Mouse (Mus musculus): Measurements from ENCODE around the gene B4galnt4. TPM values are rescaled to one million over a fixed set of nuclear protein-coding genes. Genes with fewer than 3 reads are reported as not detected.

B4galnt4 gene
- polyA plus RNA-seq, 2 experiments, result 0.39 to 0.64 TPM

DNA sequence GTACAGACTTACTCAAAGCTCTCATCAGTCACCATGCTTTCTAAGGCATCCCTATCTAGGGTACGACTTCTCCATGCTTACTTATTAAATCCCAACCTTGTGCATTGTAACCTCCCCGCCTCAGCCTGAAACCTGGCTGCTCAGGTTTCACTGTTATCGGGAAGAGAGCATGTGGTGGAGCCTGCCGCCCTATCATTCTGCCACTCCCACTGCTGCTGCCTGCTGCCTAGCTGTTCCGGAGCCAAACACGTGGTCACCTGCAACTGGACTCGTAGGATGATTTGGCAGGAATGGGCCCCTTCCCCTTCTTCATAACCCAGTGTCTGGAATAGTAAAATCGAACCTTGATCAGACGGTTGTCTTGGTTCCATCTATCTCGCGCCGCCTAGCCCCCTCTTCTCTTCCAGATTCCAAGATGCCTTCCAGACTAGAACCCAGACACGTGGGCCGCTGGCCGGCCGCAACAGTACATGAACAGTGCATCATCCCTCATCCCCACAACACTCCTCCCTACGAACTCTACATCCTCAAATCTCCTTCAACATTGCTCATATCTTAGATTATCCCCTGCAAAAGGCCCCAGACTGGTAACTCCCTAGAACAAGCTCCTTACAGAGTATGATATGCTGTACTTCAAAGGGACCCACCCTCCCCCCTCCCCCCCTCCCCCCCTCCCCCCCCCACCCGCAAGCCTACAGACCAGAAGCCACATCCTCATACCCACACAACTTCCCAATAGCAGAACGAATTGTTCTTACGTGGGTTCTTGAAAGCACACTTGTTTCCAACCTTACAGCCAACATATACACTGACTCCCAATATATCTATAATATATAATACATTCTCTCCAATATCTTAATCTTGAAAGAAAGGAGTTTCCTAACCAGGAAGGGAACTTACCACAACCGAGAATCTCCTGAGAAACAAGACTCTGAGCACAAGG lies 22.5 kb upstream of the B4galnt4 start:
- no peak overlapping the region; the same call in 1 of the 2 replicates for H3K4me2 ChIP-seq (ENCODE audit: low read depth)
- DNase-seq (ENCODE audit: low read depth in 3 of 3, low spot score in 3 of 3), result no peak
- peak; percentile 68 for ATAC-seq (ENCODE audit: insufficient read depth)
- H3K27me3 ChIP-seq (ENCODE audit: control insufficient read depth, insufficient read depth, low read length), result no peaks in the 10 kb centered on the region
- no peaks in the 10 kb centered on the region for H3K9me3 ChIP-seq (ENCODE audit: control insufficient read depth, low read length)
- H3K4me3 ChIP-seq (ENCODE audit: insufficient read depth in 1 of 2, low read depth in 2 of 2, low read length in 2 of 2), result no peak overlapping the region
- H3K4me1 ChIP-seq (replicated peaks; ENCODE audit: control insufficient read depth in 2 of 2, insufficient read depth in 2 of 2, low read length in 1 of 2), result peaks cover 26 to 39% of the 10 kb centered on the region in 2 experiments
- H3K27ac ChIP-seq, result no peak overlapping the region
- H3K36me3 ChIP-seq (replicated peaks; ENCODE audit: control insufficient read depth, insufficient read depth, low read depth), result no peaks in the 10 kb centered on the region
- H3K9ac ChIP-seq (replicated peaks), result no peak overlapping the region
- 34% methylated on average over 20 of the region's 21 CpGs for WGBS (ENCODE audit: insufficient replicate concordance)
- TF ChIP-seq CTCF (IDR thresholded peaks at IDR 0.05; ENCODE audit: low read depth) (no peak), EP300 (IDR thresholded peaks at IDR 0.05; ENCODE audit: low read depth) (peak; percentile 44)

- 86% methylated on average over 4 of the region's 4 CpGs for WGBS (ENCODE audit: insufficient replicate concordance)
- ATAC-seq (ENCODE audit: insufficient read depth) (no peak), DNase-seq (ENCODE audit: low read depth in 3 of 3, low spot score in 3 of 3) (no peak)
- TF ChIP-seq CTCF (IDR thresholded peaks at IDR 0.05; ENCODE audit: low read depth) (no peak), EP300 (IDR thresholded peaks at IDR 0.05; ENCODE audit: low read depth) (no peak)
- Histone ChIP-seq H3K27ac (no peak overlapping the region), H3K27me3 (ENCODE audit: control insufficient read depth, insufficient read depth, low read length) (no peaks in the 10 kb centered on the region), H3K9ac (replicated peaks) (no peak overlapping the region), H3K4me1 (replicated peaks; ENCODE audit: control insufficient read depth in 2 of 2, insufficient read depth in 2 of 2, low read length in 1 of 2) (peaks cover 34 to 42% of the 10 kb centered on the region in 2 experiments), H3K36me3 (replicated peaks; ENCODE audit: control insufficient read depth, insufficient read depth, low read depth) (no peaks in the 10 kb centered on the region), H3K4me3 (ENCODE audit: insufficient read depth in 1 of 2, low read depth in 2 of 2, low read length in 2 of 2) (no peak overlapping the region), H3K4me2 (ENCODE audit: low read depth) (no peak overlapping the region), H3K9me3 (ENCODE audit: control insufficient read depth, low read length) (no peaks in the 10 kb centered on the region)
These were observed 21.4 kb upstream of the B4galnt4 start for GRCm38 (mm10) chr7:141039386-141040107.

DNA sequence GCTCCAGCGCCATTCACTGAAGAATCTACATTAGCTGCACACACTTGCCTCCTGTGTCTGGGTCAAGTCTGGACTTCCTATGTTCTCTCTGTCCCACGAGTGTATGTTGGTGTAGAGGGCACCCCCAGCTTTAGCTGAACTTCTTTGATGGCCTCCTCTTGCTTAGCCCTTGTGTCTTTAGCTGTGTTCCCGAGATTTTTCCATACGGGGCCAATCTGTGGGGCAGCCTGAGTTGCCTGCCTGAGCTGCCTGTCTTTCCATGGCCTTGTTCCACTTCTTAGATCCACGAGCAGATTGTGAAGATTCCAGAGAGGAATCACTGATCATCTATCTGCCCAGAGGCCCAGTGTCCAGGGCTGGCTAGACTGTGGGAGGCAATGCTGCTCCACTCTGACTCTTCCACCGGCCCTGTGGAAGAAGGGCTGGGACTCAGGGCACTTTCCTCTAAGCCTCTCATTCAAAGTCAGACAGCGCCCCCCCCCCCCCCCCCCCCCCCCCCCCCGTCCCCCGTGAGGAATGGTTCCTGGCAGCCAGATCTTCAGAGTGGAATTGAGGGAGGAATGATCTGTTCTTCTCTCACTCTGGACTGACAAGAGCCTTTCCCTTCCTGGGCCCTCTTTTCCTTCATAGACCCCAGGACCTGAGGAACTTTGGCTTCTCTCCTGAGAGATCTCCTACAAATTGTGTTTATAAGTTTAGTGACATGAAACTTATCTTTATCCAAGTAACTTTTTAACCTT lies 19.9 kb upstream of the B4galnt4 start:
- Histone ChIP-seq H3K9ac (replicated peaks) (no peak overlapping the region), H3K4me1 (replicated peaks; ENCODE audit: control insufficient read depth in 2 of 2, insufficient read depth in 2 of 2, low read length in 1 of 2) (peaks cover 34 to 45% of the 10 kb centered on the region in 2 experiments), H3K4me2 (ENCODE audit: low read depth) (no peak overlapping the region), H3K9me3 (ENCODE audit: control insufficient read depth, low read length) (no peaks in the 10 kb centered on the region), H3K4me3 (ENCODE audit: insufficient read depth in 1 of 2, low read depth in 2 of 2, low read length in 2 of 2) (no peak overlapping the region), H3K27me3 (ENCODE audit: control insufficient read depth, insufficient read depth, low read length) (no peaks in the 10 kb centered on the region), H3K27ac (peak overlapping the region; percentile 60), H3K36me3 (replicated peaks; ENCODE audit: control insufficient read depth, insufficient read depth, low read depth) (no peaks in the 10 kb centered on the region)
- DNase-seq (ENCODE audit: low read depth in 3 of 3, low spot score in 3 of 3) (no peak), ATAC-seq (ENCODE audit: insufficient read depth) (no peak)
- TF ChIP-seq CTCF (IDR thresholded peaks at IDR 0.05; ENCODE audit: low read depth) (no peak), EP300 (IDR thresholded peaks at IDR 0.05; ENCODE audit: low read depth) (no peak)
- 61% methylated on average over 6 of the region's 9 CpGs for WGBS (ENCODE audit: insufficient replicate concordance)

- H3K27ac ChIP-seq, result peak overlapping the region; percentile 60
- H3K27me3 ChIP-seq (ENCODE audit: control insufficient read depth, insufficient read depth, low read length), result no peaks in the 10 kb centered on the region
- no peak for ATAC-seq (ENCODE audit: insufficient read depth)
- no peaks in the 10 kb centered on the region for H3K9me3 ChIP-seq (ENCODE audit: control insufficient read depth, low read length)
- no peaks in the 10 kb centered on the region for H3K36me3 ChIP-seq (replicated peaks; ENCODE audit: control insufficient read depth, insufficient read depth, low read depth)
- no peak for DNase-seq (ENCODE audit: low read depth in 3 of 3, low spot score in 3 of 3)
- no peak overlapping the region for H3K4me2 ChIP-seq (ENCODE audit: low read depth)
- H3K9ac ChIP-seq (replicated peaks), result no peak overlapping the region
- peaks cover 38 to 50% of the 10 kb centered on the region in 2 experiments for H3K4me1 ChIP-seq (replicated peaks; ENCODE audit: control insufficient read depth in 2 of 2, insufficient read depth in 2 of 2, low read length in 1 of 2)
- no peak overlapping the region for H3K4me3 ChIP-seq (ENCODE audit: insufficient read depth in 1 of 2, low read depth in 2 of 2, low read length in 2 of 2)
- TF ChIP-seq EP300 (IDR thresholded peaks at IDR 0.05; ENCODE audit: low read depth) (no peak), CTCF (IDR thresholded peaks at IDR 0.05; ENCODE audit: low read depth) (no peak)
- 30% methylated on average over 5 of the region's 5 CpGs for WGBS (ENCODE audit: insufficient replicate concordance)
These were observed 19.2 kb upstream of the B4galnt4 start for GRCm38 (mm10) chr7:141041661-141042060.
